Mouse (Mus musculus): ENCODE data around the gene Edaradd.

GRCm38 (mm10) chr13:12510032-12510431 is 10.2 kb downstream of the Edaradd start:
- TF ChIP-seq POLR2A (IDR thresholded peaks at IDR 0.05; ENCODE audit: borderline replicate concordance, low read depth, low read length): no peak
- TF ChIP-seq CTCF (IDR thresholded peaks at IDR 0.05; ENCODE audit: low read depth, low read length): no peak

Data from bone marrow macrophage, adult 2 months (primary cell).